Mouse (Mus musculus): ENCODE data around the gene Vmn1r138.
"Not testable (repeated sequence)": the region's sequence is repeated elsewhere in the genome, so short reads cannot be mapped to it uniquely, and the experiment has no call there.

The Vmn1r138 gene

DNA sequence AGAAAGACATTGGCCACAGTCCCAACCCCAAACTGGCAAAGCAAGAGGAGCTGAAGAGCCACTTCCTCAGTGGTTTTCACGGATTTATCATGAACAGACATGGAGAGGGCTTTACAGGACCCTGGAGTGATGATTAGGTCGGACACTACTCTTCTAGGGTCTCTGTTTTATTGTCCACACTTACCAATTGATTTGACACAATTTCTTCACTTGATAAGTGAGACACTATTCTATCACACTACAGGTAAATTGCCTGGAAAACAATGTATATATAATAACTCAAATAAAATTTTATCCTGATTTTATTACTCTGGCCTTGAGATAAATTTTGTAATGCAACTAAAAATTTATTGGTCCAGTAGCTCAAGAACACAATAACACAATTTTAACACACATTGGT lies at the start of gene Vmn1r138:
Gene Vmn1r138, minus strand, starts transcription at position 101 of the 400 bp plus-strand sequence.
- not testable (repeated sequence) for DNase-seq

DNA sequence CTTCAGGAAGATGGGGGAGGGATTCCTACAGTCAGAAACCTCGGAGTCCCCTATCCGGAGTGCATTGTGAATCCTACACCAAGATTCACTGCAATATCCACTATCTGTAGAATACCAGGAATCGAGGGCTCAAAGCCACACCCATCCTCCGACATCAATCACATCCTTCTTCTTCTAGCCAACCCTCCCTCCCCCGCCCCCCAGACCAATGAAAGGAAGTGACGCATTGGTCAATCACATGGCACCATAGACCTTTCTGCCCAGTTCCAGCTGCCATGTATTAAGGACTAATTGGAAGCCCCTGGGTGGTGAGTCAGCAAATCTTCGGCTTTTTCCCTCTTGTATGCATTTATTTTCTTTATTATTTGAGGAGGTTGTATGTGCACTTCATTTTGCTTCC lies 40.1 kb upstream of the Vmn1r138 start, which contains the start of gene Vmn1r139:
Gene Vmn1r139, plus strand, starts transcription at position 301 of the 400 bp plus-strand sequence.
- DNase-seq, result not testable (repeated sequence)

DNA sequence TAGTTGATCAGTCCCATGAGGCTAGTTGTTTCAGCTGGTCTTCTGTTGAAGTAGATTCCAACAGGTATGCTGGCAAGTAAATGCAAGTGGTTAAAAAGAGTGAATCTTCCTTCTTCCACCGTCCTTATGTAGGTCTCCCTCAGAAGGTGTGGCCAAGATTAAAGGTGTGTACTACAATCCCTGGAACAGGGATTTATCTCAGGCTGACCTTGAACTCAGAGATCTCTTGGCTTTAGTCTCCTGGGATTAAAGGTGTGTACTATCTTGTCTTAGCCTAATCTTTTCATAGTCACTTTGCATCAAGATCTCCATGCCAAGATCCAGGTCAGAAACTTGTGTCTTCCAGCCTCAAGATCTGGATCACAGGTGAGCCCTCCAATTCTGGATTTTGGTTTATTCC lies 27.5 kb upstream of the Vmn1r138 start, which contains the start of gene Gm6176:
Gene Gm6176, minus strand, starts transcription at position 101 of the 400 bp plus-strand sequence.
- DNase-seq, result not testable (repeated sequence)

DNA sequence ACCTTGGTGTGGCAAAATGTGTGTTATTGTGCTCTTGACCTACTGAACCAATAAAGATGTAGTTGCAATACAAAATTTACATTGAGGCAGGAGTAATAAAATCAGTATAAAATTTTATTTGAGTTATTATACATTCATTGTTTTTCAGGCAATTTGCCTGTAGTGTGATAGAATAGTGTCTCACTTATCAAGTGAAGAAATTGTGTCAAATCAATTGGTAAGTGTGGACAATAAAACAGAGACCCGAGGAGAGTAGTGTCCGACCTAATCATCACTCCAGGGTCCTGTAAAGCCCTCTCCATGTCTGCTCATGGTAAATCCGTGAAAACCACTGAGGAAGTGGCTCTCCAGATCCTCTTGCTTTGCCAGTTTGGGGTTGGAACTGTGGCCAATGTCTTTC lies 34.4 kb downstream of the Vmn1r138 start, which contains the start of gene Vmn1r137:
Gene Vmn1r137, plus strand, starts transcription at position 301 of the 400 bp plus-strand sequence.
- not testable (repeated sequence) for DNase-seq

Measured in kidney, postnatal 10 days (tissue).